Mouse (Mus musculus): ENCODE results near the gene Taf10.

Gene Taf10

DNA sequence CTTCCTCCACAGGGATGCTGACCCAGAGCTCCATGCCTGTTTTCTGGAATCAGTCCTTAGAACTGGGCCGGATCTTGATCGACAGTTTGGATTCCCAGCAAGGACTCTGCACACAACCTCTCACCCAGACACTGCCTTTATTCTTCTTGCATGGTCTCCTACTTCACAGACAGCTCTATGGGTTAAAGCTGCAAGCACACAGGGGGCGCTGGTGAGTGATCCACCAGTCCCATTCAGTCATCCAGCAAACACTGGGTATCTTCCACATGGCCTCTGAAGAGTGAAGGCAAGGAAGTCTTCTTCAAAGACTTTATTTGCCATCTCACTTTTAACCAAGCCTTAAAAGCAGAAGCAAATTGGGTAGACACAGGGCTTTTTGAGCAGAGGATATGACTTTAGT is 28.8 kb downstream of the Taf10 start:
- no peak for DNase-seq

DNA sequence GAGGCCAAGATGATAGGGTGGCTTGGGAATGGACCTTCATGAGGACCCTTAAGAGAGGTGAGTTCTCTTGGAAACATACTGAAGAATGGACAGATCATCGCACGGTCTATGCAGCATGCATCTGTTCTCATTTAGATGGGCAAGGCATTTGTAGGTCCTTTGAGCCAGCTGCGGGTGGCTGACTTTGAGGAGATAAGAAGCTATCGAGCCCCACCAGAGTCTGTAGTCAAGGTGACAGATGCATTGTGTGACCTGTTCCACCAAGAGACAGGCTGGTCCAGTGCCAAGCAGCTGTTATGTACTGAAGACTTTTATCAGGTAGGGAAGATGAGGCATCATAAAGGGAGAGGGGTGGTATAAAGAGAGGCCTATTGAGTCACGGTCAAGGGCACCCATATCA is 35.4 kb downstream of the Taf10 start:
- no peak for DNase-seq

DNA sequence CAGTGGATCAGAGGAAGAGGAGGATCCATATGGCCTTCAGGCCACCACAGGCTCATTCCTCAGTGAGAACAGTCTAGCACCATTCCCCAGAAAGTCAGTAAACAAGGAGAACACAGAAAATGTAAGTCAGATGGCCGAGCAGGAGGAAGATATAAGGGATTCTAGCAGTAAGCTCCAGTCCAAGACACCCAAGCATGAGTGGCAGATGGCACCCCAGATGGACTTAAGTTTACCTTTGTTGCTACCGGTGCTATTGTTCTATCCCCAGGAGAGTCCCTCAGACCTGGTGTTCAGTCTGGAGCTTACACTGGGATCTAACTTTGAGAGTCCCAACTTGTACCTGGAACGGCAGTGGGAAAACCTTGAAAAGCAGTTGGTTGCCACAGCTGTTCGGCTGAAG is 40.3 kb downstream of the Taf10 start:
- DNase-seq = peak; percentile 40 to 44

- DNase-seq = peak; percentile 15 to 22
These were observed 41.0 kb downstream of the Taf10 start for GRCm38 (mm10) chr7:105703184-105703583.

GRCm38 (mm10) chr7:105690875-105691274 is 53.3 kb downstream of the Taf10 start:
- no peak for DNase-seq

Measured in cerebellum, postnatal 25 days (tissue).